Mouse (Mus musculus) liver, adult 10 weeks (tissue): Measurements from ENCODE around the gene Coro1c. TPM values are rescaled to one million over a fixed set of nuclear protein-coding genes. Genes with fewer than 3 reads are reported as not detected.

ENCODE experiments used
- polyA plus RNA-seq: library from polyadenylated mRNA; stranded (reverse); fragments of 350-450 nt; fragmentation: Illumina TruSeq; extraction: RNeasy Lipid Tissue Mini Kit (QIAGEN cat#74804); gene quantifications from one replicate; pipeline ENCODE4 v1.2.3, GENCODE M21; 2014; ENCODE audit warnings: low read depth, low replicate concordance

Coro1c gene
- polyA plus RNA-seq: 6.1 TPM

GRCm38 (mm10) chr5:113908592-113909441 lies at the start of gene Coro1c:
Coro1c (minus strand) TSS chr5:113908758.

GRCm38 (mm10) chr5:113832490-113832901 lies 76.1 kb downstream of the Coro1c start, which contains the start of gene Selplg:
Selplg (minus strand) TSS chr5:113832644.

GRCm38 (mm10) chr5:113800280-113800679 lies 108.3 kb downstream of the Coro1c start, which contains the start of gene Tmem119:
Tmem119 (minus strand) TSS chr5:113800516.

Other genes starting within 250 kb of the Coro1c start
- not detected for gene 1700069L16Rik, start 184.0 kb downstream of the Coro1c start, polyA plus RNA-seq
- 2.6 TPM for gene Ficd, start 173.0 kb downstream of the Coro1c start, polyA plus RNA-seq
- 1.1 TPM for gene Sart3, start 136.2 kb downstream of the Coro1c start, polyA plus RNA-seq
- 34.2 TPM for gene Iscu, start 136.0 kb downstream of the Coro1c start, polyA plus RNA-seq
- gene Tmem119, start 108.2 kb downstream of the Coro1c start, polyA plus RNA-seq: not detected
- 0.40 TPM for gene Selplg, start 76.1 kb downstream of the Coro1c start, polyA plus RNA-seq
- 0.93 TPM for gene Ssh1, start 85.1 kb upstream of the Coro1c start, polyA plus RNA-seq
- not detected for gene Dao, start 94.9 kb upstream of the Coro1c start, polyA plus RNA-seq
- gene Usp30, start 156.7 kb upstream of the Coro1c start, polyA plus RNA-seq: 2.9 TPM
- not detected for gene Svop, start 182.8 kb upstream of the Coro1c start, polyA plus RNA-seq
- not detected for gene Alkbh2, start 219.5 kb upstream of the Coro1c start, polyA plus RNA-seq
- 0.37 TPM for gene Ung, start 221.6 kb upstream of the Coro1c start, polyA plus RNA-seq
- 3.7 TPM for gene Acacb, start 237.8 kb upstream of the Coro1c start, polyA plus RNA-seq